Mouse (Mus musculus): Measurements from ENCODE around the gene Anxa8. TPM values are rescaled to one million over a fixed set of nuclear protein-coding genes. Genes with fewer than 3 reads are reported as not detected.

Gene Anxa8
- 4.7 and 5.8 TPM in 2 replicates for polyA plus RNA-seq (2012; rRNA removed)

DNA sequence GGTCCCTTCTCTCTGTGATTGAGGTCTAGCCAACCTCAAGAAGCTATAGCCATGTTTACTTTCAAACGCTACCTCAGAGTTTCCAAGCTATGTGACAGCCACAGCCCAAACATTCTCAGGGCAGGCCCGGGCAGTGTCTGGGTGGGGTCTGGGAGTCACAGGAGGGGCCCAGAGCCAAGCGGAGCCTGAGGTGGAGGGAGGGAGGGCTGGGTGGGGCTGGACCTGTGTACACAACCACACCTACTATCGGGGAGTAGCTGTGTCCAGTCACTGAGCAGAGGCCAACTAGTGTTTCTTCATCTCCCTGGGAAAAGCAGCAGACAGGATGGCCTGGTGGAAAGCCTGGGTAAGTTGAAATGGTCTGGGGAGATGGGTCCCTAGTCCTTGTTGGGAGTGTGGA lies at the start of gene Anxa8:
TSS of gene Anxa8 (plus strand) at position 251 of the 400 bp plus-strand sequence.
- no peak for DNase-seq (ENCODE audit: low read depth)

DNA sequence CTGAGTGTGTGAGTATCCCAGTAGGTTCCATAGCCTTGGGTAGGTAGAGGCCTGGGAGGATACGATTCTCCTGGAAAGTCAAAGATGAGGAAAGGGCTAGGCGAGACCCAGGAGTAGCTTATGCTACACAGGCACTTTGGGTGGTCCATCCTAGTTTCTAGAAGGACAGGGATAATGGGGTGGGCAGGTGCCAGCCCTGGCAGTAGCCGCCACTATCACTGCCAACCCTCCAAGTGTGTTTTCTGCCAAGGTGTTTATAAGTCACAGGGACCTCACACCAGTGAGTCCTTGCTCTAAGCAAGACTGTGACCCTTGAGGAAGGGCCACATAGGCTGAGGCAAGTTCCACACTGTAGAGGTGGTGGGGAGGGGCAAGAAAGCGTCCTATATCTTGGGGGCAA lies 44.5 kb upstream of the Anxa8 start:
- DNase-seq (ENCODE audit: low read depth), result no peak

DNA sequence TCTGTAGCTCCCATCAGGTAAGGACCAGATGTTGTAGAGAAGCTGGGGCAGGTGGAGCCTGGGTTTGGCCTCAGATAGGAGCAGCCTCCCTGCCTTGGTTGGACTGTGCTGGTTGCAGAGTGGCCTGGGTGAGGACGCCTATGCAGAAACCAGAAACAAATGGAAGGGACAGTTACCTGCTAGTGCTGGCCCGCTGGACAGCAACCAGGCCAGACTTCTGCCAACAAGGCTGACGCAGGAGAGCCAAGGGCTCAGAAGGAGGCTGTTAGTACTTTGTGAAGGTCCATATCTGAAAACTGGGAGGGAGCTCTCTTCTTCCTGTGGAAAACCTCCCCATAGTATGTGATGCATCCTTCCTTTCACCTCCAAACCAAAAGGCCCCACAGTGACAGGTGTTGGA lies 42.4 kb upstream of the Anxa8 start:
- DNase-seq (ENCODE audit: low read depth), result no peak

DNA sequence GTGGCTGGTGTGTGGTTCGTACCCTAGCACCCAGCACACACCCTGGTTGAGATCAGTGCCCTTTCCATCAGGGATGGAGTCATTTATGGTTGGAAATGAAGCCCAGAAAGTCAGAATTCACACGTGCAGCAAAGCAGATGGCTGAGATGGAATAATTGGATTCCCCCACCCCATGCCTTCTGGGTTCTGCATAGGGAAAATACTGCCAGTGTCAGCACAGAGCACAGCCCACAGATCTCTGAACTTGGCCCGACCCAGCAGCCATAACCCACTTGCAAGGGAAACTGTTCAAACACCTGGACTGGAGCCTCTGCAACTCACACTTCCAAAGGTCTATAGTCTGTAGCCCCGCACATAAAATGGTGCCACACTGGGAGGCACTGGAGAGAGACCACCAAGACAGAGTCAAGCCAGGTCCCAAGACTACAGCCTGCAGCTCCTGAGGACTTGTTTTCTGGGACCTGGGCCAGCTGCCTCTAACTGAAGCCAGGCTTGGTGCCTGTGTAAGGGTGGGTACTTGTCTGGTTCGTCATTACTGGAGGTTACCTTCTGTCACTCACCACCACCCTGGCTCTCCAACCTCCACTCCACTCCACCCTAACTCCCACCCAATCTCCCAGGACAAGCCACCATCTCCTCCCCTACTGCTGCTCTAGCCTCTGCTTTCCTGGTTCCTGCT lies 35.5 kb upstream of the Anxa8 start:
- no peak for DNase-seq (ENCODE audit: low read depth)

GRCm38 (mm10) chr14:34052516-34052915 lies 33.3 kb upstream of the Anxa8 start, which contains the start of gene Antxrl:
TSS of gene Antxrl (plus strand) at chr14:34052707.
- no peak for DNase-seq (ENCODE audit: low read depth)

DNA sequence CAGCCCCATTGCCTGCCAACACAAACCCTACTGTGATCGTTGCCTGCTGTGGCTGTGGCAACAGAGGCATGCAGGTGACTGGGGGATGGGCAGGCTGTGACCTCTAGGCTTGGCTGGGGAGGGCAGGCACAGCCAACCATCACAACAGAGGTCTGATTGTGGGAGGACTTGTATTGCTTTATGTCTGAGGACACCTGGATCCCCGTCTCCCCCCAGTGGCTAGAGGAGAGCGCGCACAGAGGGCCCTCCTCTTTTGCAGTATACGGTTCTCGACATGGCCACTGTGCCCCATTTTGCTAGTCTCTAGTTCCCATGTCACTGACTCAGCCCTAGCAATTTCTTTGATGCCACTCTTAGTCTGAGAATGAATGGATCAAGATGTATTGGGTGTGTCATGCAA lies 14.1 kb upstream of the Anxa8 start:
- no peak for DNase-seq (ENCODE audit: low read depth)

GRCm38 (mm10) chr14:34075346-34075745 lies 10.4 kb upstream of the Anxa8 start:
- no peak for DNase-seq (ENCODE audit: low read depth)

DNA sequence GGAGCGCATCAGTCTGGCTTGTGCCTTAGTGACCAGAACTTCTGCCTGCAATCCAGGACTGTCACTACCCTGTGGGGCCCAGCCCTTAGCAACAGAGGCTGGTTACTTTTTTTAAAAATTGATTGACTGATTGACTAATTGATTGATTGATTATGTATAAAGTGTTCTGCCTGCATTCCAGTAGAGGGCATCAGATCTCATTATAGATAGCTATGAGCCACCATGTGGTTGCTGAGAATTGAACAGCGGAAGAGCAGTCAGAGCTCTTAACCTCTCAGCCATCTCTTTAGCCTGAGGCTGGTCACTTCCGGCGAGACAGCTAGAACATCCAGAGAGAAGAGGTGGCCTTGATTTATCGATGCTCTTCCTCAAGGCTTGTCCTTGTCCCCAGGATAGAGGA lies 8.6 kb upstream of the Anxa8 start:
- no peak for DNase-seq (ENCODE audit: low read depth)

DNA sequence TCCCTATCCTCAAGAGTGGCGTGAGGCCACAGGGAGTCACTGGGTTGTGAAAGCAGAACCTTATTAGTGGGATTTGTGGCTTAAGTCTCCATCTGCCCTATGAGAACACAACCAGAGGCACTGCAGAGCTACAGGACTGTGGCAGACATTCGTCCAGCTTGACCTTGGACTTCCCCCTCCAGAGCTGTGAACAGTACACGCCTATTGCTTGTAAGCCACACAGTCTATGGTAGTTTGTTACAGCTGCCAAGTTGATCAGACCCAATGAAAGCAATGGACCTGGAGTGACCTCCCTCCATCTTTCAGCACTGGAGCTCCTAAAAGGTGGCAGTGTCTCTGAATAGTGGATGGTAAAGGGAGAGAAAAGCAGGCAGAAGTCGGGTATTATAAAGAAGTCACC lies 7.5 kb upstream of the Anxa8 start:
- DNase-seq (ENCODE audit: low read depth), result no peak

GRCm38 (mm10) chr14:34080321-34080997 lies 5.3 kb upstream of the Anxa8 start:
- DNase-seq (ENCODE audit: low read depth), result no peak

- no peak for DNase-seq (ENCODE audit: low read depth)
Measured at GRCm38 (mm10) chr14:34086806-34087205, 1.0 kb downstream of the Anxa8 start.

DNA sequence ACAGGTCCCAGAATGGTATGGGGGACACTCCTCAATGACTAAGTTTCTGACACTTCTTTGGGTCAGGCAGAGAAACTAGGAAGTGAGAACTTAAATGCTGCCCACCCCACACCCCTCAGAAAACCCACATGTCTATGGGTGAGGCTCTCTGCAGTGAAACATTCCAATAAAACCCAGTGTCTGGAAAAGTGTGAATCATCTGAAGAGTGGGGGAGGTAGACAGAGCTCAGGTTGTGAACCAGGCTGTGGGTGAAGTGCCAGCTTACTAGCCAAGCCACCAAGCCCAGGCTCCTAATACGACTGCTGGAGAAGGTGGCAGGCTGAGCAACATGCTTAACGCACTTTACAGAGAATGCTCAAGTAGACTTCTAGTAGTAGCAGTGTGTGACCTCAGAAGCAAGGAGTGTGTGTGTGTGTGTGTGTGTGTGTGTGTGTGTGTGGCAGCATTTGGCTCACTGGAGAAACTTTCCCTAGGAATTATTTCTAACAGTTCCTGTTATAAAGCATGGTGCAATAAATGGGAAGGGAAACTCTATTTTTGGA lies 2.1 kb downstream of the Anxa8 start:
- no peak for DNase-seq (ENCODE audit: low read depth)

DNA sequence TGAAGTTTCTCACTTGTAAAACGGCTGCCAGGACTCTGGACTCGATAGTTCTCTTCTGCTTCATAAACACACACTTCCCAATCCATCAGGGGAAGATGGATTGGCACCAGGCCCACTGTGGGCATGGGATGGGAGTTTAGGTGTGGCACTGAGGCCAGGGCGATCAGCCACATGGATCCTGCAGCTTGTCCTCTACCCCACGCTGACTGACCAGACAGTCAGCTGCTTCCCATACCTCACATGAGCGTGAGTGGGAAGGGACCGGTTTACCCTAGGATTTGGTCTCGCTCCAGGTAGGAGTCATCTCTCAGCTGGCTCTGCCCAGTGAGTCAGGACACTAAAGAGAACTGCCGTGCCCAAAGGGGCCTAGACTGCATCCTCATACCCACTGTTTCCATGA lies 4.0 kb downstream of the Anxa8 start:
- no peak for DNase-seq (ENCODE audit: low read depth)

GRCm38 (mm10) chr14:34091475-34091874 lies 5.7 kb downstream of the Anxa8 start:
- no peak for DNase-seq (ENCODE audit: low read depth)

DNA sequence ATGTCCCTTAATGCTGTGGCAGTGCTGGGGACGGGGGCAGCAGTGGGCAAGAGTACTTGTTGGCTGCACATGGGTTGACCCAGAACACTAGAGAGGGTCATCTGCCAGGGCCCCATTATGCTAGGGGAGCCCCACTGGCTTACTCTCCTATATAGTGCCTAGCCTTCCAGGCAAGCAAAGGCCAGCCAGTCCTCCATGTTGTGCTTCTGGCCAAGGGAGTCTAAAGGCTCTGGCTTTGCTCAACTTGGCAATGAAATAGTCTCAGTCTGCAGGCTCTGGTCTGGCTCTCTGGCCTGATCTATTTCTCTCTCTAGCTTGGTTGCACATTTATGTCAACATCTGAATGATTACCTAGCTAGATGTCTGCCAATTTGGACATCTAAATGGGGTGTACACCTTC lies 7.1 kb downstream of the Anxa8 start:
- DNase-seq (ENCODE audit: low read depth), result no peak

DNA sequence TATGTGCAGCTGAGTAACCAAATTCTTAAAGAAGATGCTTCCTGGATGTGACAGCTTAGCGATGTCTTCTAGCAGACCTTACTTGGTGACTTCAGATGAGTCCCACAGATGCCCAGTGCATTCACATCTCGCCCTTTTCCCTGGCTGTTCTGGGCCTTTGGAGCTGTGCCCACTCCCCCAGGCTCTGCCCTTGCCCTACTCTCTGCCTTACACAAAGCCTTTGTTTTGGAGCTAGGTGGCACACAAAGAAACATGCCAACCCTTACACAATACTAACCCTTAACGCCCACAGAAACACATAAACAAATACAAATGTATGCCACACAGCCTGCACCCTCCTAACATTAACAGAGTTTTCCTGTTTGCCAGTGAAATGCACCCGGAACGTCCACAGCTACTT lies 10.4 kb downstream of the Anxa8 start:
- no peak for DNase-seq (ENCODE audit: low read depth)

DNA sequence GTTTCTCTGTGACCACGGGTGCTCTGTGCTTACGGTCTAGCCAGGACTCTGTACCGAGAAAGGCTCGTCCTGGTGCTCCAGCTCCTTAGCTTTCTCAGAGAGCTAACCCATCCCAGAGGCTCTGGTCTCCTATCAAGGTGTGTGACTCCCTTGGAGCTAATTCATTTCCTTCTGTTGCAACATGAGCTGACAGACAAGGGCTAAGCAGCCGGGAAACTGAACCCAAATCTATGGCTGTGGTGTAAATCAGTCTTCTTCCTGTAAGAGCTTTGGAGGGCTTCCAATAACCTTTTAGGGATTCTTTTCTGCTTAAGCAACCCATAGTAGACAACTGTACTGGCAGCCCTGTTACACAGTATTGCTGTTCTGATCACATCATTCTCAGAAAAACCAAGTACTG lies 16.8 kb downstream of the Anxa8 start, which contains the start of gene A630023A22Rik:
TSS of gene A630023A22Rik (minus strand) at position 154 of the 400 bp plus-strand sequence.
- DNase-seq (ENCODE audit: low read depth), result no peak

DNA sequence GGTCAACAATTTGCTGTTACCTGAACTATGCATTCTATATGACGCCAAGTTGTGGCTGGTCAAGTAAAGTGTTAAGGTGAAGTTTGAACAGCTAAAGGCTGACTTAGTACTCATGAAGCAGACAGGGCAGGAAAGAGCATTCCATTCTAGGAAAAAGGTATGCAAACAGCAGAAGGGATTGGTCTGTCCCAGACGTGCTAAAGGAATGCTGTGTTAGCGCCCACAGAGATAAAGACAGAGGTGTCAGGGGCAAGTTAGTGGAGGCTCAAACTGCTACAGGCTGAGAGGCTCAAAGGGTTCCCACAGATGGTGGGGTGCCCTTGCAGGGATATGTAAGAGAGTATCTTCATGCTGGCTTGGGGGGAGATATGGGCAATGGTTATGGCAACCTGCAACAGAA lies 18.1 kb downstream of the Anxa8 start:
- no peak for DNase-seq (ENCODE audit: low read depth)

- DNase-seq (ENCODE audit: low read depth), result no peak
Measured at GRCm38 (mm10) chr14:34104892-34105291, 19.1 kb downstream of the Anxa8 start.

GRCm38 (mm10) chr14:34106389-34107062 lies 20.7 kb downstream of the Anxa8 start:
- DNase-seq (ENCODE audit: low read depth), result no peak

DNA sequence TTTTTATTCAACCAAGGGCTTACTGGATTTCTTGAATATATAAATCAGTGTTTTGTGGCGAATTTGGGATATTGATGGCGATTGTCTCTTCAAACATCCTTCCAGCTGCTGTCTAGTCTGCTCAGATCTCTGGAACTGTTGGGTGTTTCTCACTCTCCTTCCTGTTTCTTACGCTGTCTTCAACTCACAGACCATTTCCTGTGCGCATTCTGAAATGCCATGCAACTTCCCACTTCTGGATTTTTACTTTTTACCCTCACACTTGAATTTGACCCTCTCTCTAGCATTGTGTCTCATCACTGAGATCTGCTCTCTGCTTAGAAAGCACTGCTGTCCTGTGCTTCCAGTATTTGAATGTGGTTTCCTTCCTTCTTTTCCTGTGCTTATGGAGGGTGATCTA lies 21.8 kb downstream of the Anxa8 start:
- DNase-seq (ENCODE audit: low read depth), result no peak

- no peak for DNase-seq (ENCODE audit: low read depth)
Measured at GRCm38 (mm10) chr14:34114311-34114710, 28.5 kb downstream of the Anxa8 start.
